Mouse (Mus musculus) hindbrain, embryonic 10.5 days (tissue): Measurements from ENCODE around the gene Gm10272. TPM values are rescaled to one million over a fixed set of nuclear protein-coding genes. Genes with fewer than 3 reads are reported as not detected.
"Not testable (repeated sequence)": the region's sequence is repeated elsewhere in the genome, so short reads cannot be mapped to it uniquely, and the experiment has no call there.

Source experiments
- DNase-seq: peaks from one replicate; pipeline ENCODE4 v3.0.0-alpha.2; 2017; ENCODE audit warnings: low spot score
- H3K27ac ChIP-seq: fragments of 300-500 bp; sonication (generic); 2 replicates; pipeline ENCODE4 v1.5.1; 2016; ENCODE audit warnings: mild to moderate bottlenecking, moderate library complexity
- H3K27me3 ChIP-seq: fragments of 300-500 bp; sonication (generic); 2 replicates; pipeline ENCODE4 v1.6.1; 2016; ENCODE audit warnings: mild to moderate bottlenecking; ENCODE audit not compliant: poor library complexity, insufficient read depth, severe bottlenecking
- H3K36me3 ChIP-seq: fragments of 300-500 bp; sonication (generic); 2 replicates; pipeline ENCODE4 v1.6.1; 2016; ENCODE audit warnings: mild to moderate bottlenecking, moderate library complexity
- H3K4me1 ChIP-seq: fragments of 300-500 bp; sonication (generic); replicated peaks from 2 replicates; pipeline ENCODE4 v1.6.1; 2016; ENCODE audit warnings: mild to moderate bottlenecking
- H3K4me3 ChIP-seq: fragments of 300-500 bp; sonication (generic); 2 replicates; pipeline ENCODE4 v1.5.1; 2016; ENCODE audit warnings: mild to moderate bottlenecking, moderate library complexity
- H3K9me3 ChIP-seq: fragments of 300-500 bp; sonication (generic); 2 replicates; pipeline ENCODE4 v1.6.1; 2016; ENCODE audit warnings: mild to moderate bottlenecking, moderate library complexity
- WGBS: fragments of 180-500 bp; shearing (Covaris S2); methylation state at CpG from one replicate; pipeline ENCODE4 v1.1.7; 2016; 5-methylcytosine and 5-hydroxymethylcytosine counted together
- polyA plus RNA-seq: library from polyadenylated mRNA; unstranded; fragments of >200 nt; fragmentation: Nextera tagmentation; extraction: Ambion mirVana; gene quantifications from 2 replicates; pipeline ENCODE4 v1.2.1, GENCODE M21; 2016

Gene Gm10272
- polyA plus RNA-seq, 1 experiment from 2014 or later = not detected

- H3K4me1 ChIP-seq = peaks cover 43% of the 10 kb centered on the region
- DNase-seq = no peak
- H3K36me3 ChIP-seq = no peaks in the 10 kb centered on the region
- no peak overlapping the region for H3K27ac ChIP-seq
- peaks cover 64% of the 10 kb centered on the region for H3K27me3 ChIP-seq
- WGBS = 26% methylated on average over 10 of the region's 10 CpGs
- H3K9me3 ChIP-seq = no peaks in the 10 kb centered on the region
- no peak overlapping the region for H3K4me3 ChIP-seq
Measured at GRCm38 (mm10) chr10:77687021-77687420, 19.4 kb upstream of the Gm10272 start.

- H3K9me3 ChIP-seq, H3K36me3 ChIP-seq, H3K4me3 ChIP-seq, DNase-seq: not testable (repeated sequence)
- Histone ChIP-seq H3K4me1 (peaks cover 38% of the 10 kb centered on the region), H3K27me3 (peaks cover 39% of the 10 kb centered on the region), H3K27ac (0 out of 2 replicates have a peak within 1 kb of the TSS, but pooled peaks have one; percentile 4)
- WGBS = 62% methylated on average over 3 of the region's 3 CpGs
Measured at GRCm38 (mm10) chr10:77690356-77690807, 16.0 kb upstream of the Gm10272 start, which contains the start of gene Gm19402. Gene Gm19402 (minus strand): TSS chr10:77690757.

GRCm38 (mm10) chr10:77697133-77697532 lies 9.3 kb upstream of the Gm10272 start, which contains the start of gene Gm9508:
Gene Gm9508 (minus strand): TSS chr10:77697233.
- Histone ChIP-seq H3K9me3 (no peaks in the 10 kb centered on the region), H3K36me3 (no peaks in the 10 kb centered on the region), H3K27me3 (no peaks in the 10 kb centered on the region), H3K27ac (no peak within 1 kb of the TSS; the same call in 1 of the 2 replicates), H3K4me1 (peaks cover 23% of the 10 kb centered on the region), H3K4me3 (no peak within 1 kb of the TSS)
- no peak for DNase-seq
- WGBS = 40% methylated on average over 4 of the region's 4 CpGs

- DNase-seq = no peak
- Histone ChIP-seq H3K4me1 (no peaks in the 10 kb centered on the region), H3K36me3 (no peaks in the 10 kb centered on the region), H3K27me3 (no peaks in the 10 kb centered on the region), H3K9me3 (peaks cover 27% of the 10 kb centered on the region; the same call in 1 of the 2 replicates), H3K27ac (no peak overlapping the region), H3K4me3 (no peak overlapping the region)
- WGBS = 84% methylated on average over 3 of the region's 3 CpGs
Measured at GRCm38 (mm10) chr10:77709831-77710230, 3.4 kb downstream of the Gm10272 start.

- peaks cover 16% of the 10 kb centered on the region; the same call in 1 of the 2 replicates for H3K9me3 ChIP-seq
- not testable (repeated sequence) for H3K4me3 ChIP-seq, H3K4me1 ChIP-seq, H3K27ac ChIP-seq, DNase-seq, H3K27me3 ChIP-seq, H3K36me3 ChIP-seq
Measured at GRCm38 (mm10) chr10:77711157-77711556, 4.7 kb downstream of the Gm10272 start, which contains the start of gene Gm10024. Gene Gm10024 (plus strand): TSS chr10:77711457.

GRCm38 (mm10) chr10:77713734-77714133 lies 7.3 kb downstream of the Gm10272 start:
- Histone ChIP-seq H3K4me3 (no peak overlapping the region), H3K9me3 (peaks cover 10% of the 10 kb centered on the region; the same call in 1 of the 2 replicates), H3K4me1 (no peaks in the 10 kb centered on the region), H3K27me3 (no peaks in the 10 kb centered on the region), H3K27ac (no peak overlapping the region), H3K36me3 (no peaks in the 10 kb centered on the region)
- WGBS = 72% methylated on average over 4 of the region's 4 CpGs
- no peak for DNase-seq

GRCm38 (mm10) chr10:77715507-77715906 lies 9.1 kb downstream of the Gm10272 start, which contains the start of gene Gm10142:
Gene Gm10142 (plus strand): TSS chr10:77715807.
- WGBS = 79% methylated on average over 1 of the region's 1 CpGs
- Histone ChIP-seq H3K36me3 (no peaks in the 10 kb centered on the region), H3K9me3 (peaks cover 11% of the 10 kb centered on the region; the same call in 1 of the 2 replicates), H3K4me3 (no peak within 1 kb of the TSS), H3K27me3 (no peaks in the 10 kb centered on the region), H3K27ac (no peak within 1 kb of the TSS), H3K4me1 (no peaks in the 10 kb centered on the region)
- no peak for DNase-seq

GRCm38 (mm10) chr10:77720299-77720698 lies 13.9 kb downstream of the Gm10272 start, which contains the start of gene Krtap12-1:
Gene Krtap12-1 (plus strand): TSS chr10:77720599.
- H3K27me3 ChIP-seq, H3K27ac ChIP-seq, H3K4me3 ChIP-seq, H3K9me3 ChIP-seq, H3K36me3 ChIP-seq, H3K4me1 ChIP-seq, DNase-seq: not testable (repeated sequence)
- WGBS = 82% methylated on average over 1 of the region's 1 CpGs

GRCm38 (mm10) chr10:77724855-77725254 lies 18.4 kb downstream of the Gm10272 start:
- H3K4me3 ChIP-seq = no peak overlapping the region
- H3K27ac ChIP-seq = no peak overlapping the region
- H3K9me3 ChIP-seq = peaks cover 3% of the 10 kb centered on the region; the same call in 1 of the 2 replicates
- H3K36me3 ChIP-seq = no peaks in the 10 kb centered on the region
- H3K4me1 ChIP-seq = no peaks in the 10 kb centered on the region
- DNase-seq = no peak
- no peaks in the 10 kb centered on the region for H3K27me3 ChIP-seq
- WGBS = 79% methylated on average over 8 of the region's 8 CpGs

- no peaks in the 10 kb centered on the region for H3K9me3 ChIP-seq
- no peak for DNase-seq
- H3K4me3 ChIP-seq = no peak within 1 kb of the TSS
- H3K4me1 ChIP-seq = no peaks in the 10 kb centered on the region
- no peaks in the 10 kb centered on the region for H3K27me3 ChIP-seq
- no peaks in the 10 kb centered on the region for H3K36me3 ChIP-seq
- 43% methylated on average over 3 of the region's 3 CpGs for WGBS
- H3K27ac ChIP-seq = no peak within 1 kb of the TSS
Measured at GRCm38 (mm10) chr10:77726186-77726585, 19.8 kb downstream of the Gm10272 start, which contains the start of gene Gm10100. Gene Gm10100 (plus strand): TSS chr10:77726486.

GRCm38 (mm10) chr10:77728280-77728679 lies 21.9 kb downstream of the Gm10272 start:
- no peaks in the 10 kb centered on the region for H3K27me3 ChIP-seq
- H3K27ac ChIP-seq = no peak overlapping the region
- H3K9me3 ChIP-seq = no peaks in the 10 kb centered on the region
- WGBS = 65% methylated on average over 4 of the region's 4 CpGs
- H3K4me1 ChIP-seq = no peaks in the 10 kb centered on the region
- no peak overlapping the region for H3K4me3 ChIP-seq
- no peak for DNase-seq
- no peaks in the 10 kb centered on the region for H3K36me3 ChIP-seq

- Histone ChIP-seq H3K9me3 (no peaks in the 10 kb centered on the region), H3K27ac (no peak overlapping the region), H3K4me3 (no peak overlapping the region), H3K36me3 (no peaks in the 10 kb centered on the region), H3K27me3 (no peaks in the 10 kb centered on the region), H3K4me1 (no peaks in the 10 kb centered on the region)
- peak; percentile 18 for DNase-seq
- 54% methylated on average over 4 of the region's 4 CpGs for WGBS
Measured at GRCm38 (mm10) chr10:77729241-77729640, 22.8 kb downstream of the Gm10272 start.

- H3K36me3 ChIP-seq = no peaks in the 10 kb centered on the region
- H3K27me3 ChIP-seq = no peaks in the 10 kb centered on the region
- 95% methylated on average over 1 of the region's 1 CpGs for WGBS
- H3K4me3 ChIP-seq = no peak overlapping the region
- no peak overlapping the region for H3K27ac ChIP-seq
- peaks cover 16% of the 10 kb centered on the region for H3K9me3 ChIP-seq
- DNase-seq = no peak
- peaks cover 20% of the 10 kb centered on the region for H3K4me1 ChIP-seq
Measured at GRCm38 (mm10) chr10:77735928-77736327, 29.5 kb downstream of the Gm10272 start.
